22 mouse cellular contexts compared by ENCODE assay signal in genomic region chr6:145017508-145017907, GRCm38 (mm10). TPM values are rescaled to one million over a fixed set of nuclear protein-coding genes. Genes with fewer than 3 reads are reported as not detected.
DNase-seq lines count a peak whose midpoint lies in the region; ATAC-seq and TF ChIP-seq lines count a peak whose summit lies in the region.
"Had no signal": no experiment of that assay in that cellular context is flagged by ENCODE, and none has a peak within 500 bp of the region (broad histone marks: within the 10 kb centered on the region; RNA-seq: fewer than 3 reads in every experiment).

No protein-coding gene starts in this region.

- H3K9me3 ChIP-seq in liver, postnatal 0 days (ENCODE audit: low read length), result no peaks in the 10 kb centered on the region
- no peaks in the 10 kb centered on the region for H3K9me3 ChIP-seq in liver, embryonic 12.5 days (replicated peaks)
- H3K9me3 ChIP-seq in liver, embryonic 15.5 days (replicated peaks), result no peaks in the 10 kb centered on the region
- H3K9me3 ChIP-seq: embryonic facial prominence, embryonic 15.5 days; hindbrain, embryonic 13.5 days had no signal

- TF ChIP-seq CTCF in liver, postnatal 0 days (IDR thresholded peaks at IDR 0.05; ENCODE audit: low read depth), result no peak

- no peak for ATAC-seq in liver, postnatal 0 days
- ATAC-seq in liver, embryonic 12.5 days, result peak; percentile 81
- ATAC-seq in liver, embryonic 15.5 days (ENCODE audit: insufficient read depth), result peak; percentile 71
- ATAC-seq in megakaryocyte-erythroid progenitor cell, adult 5-6 weeks (replicated peaks; ENCODE audit: low FRiP score, low TSS enrichment, poor library complexity, severe bottlenecking), result peak; percentile 95
- ATAC-seq in granulocyte monocyte progenitor cell, adult 5-6 weeks (replicated peaks; ENCODE audit: poor library complexity, severe bottlenecking), result no peak
- ATAC-seq: activated CD4-positive, CD25-positive, alpha-beta regulatory T cell, adult 4 months; forebrain, embryonic 14.5 days; forebrain, postnatal 0 days had no signal

- DNase-seq in liver, result peak; percentile 22
- DNase-seq in liver, postnatal 0 days, result no peak
- DNase-seq in kidney, postnatal 4 days, result no peak
- DNase-seq in heart, adult 11 months, result no peak
- DNase-seq: adrenal gland, adult 8-10 months; adrenal gland, postnatal 25 days; cerebellum, adult 18-20 months; forebrain, postnatal 0 days; gastrocnemius, adult 2 months; gastrocnemius, postnatal 14 days had no signal

- no peak overlapping the region for H3K27ac ChIP-seq in liver, postnatal 0 days (ENCODE audit: low read depth)
- H3K27ac ChIP-seq in liver, embryonic 12.5 days, result no peak overlapping the region
- H3K27ac ChIP-seq in liver, embryonic 15.5 days (replicated peaks), result no peak overlapping the region
- H3K27ac ChIP-seq: embryonic facial prominence, embryonic 12.5 days; embryonic facial prominence, embryonic 15.5 days; gastrocnemius, adult 2 months; hindbrain, embryonic 10.5 days; hindbrain, embryonic 13.5 days; hindbrain, postnatal 0 days had no signal

- no peaks in the 10 kb centered on the region for H3K36me3 ChIP-seq in liver, postnatal 0 days (replicated peaks; ENCODE audit: insufficient read depth, low read length)
- no peaks in the 10 kb centered on the region for H3K36me3 ChIP-seq in liver, embryonic 12.5 days
- H3K36me3 ChIP-seq in liver, embryonic 15.5 days (replicated peaks), result no peaks in the 10 kb centered on the region
- H3K36me3 ChIP-seq: embryonic facial prominence, embryonic 15.5 days had no signal

- H3K4me2 ChIP-seq in liver, postnatal 0 days (ENCODE audit: low read depth, low read length), result no peak overlapping the region
- H3K4me2 ChIP-seq in liver, embryonic 12.5 days, result no peak overlapping the region
- no peak overlapping the region for H3K4me2 ChIP-seq in liver, embryonic 15.5 days
- H3K4me2 ChIP-seq: embryonic facial prominence, embryonic 12.5 days; embryonic facial prominence, embryonic 15.5 days; heart, embryonic 11.5 days; hindbrain, embryonic 13.5 days had no signal

- 52% methylated on average over 4 of the region's 4 CpGs for WGBS in liver, postnatal 0 days (ENCODE audit: insufficient replicate concordance)
- WGBS in liver, embryonic 12.5 days (ENCODE audit: insufficient replicate concordance), result 52% methylated on average over 4 of the region's 4 CpGs
- WGBS in liver, embryonic 15.5 days (ENCODE audit: insufficient replicate concordance), result 36% methylated on average over 4 of the region's 4 CpGs

- no peak overlapping the region for H3K9ac ChIP-seq in liver, postnatal 0 days (replicated peaks)
- H3K9ac ChIP-seq in liver, embryonic 12.5 days, result no peak overlapping the region
- no peak overlapping the region for H3K9ac ChIP-seq in liver, embryonic 15.5 days
- H3K9ac ChIP-seq: embryonic facial prominence, embryonic 12.5 days; embryonic facial prominence, embryonic 15.5 days; forebrain, postnatal 0 days; hindbrain, embryonic 13.5 days had no signal

- H3K4me3 ChIP-seq in liver, postnatal 0 days (ENCODE audit: low read depth, low read length), result no peak overlapping the region
- no peak overlapping the region for H3K4me3 ChIP-seq in liver, embryonic 12.5 days
- H3K4me3 ChIP-seq in liver, embryonic 15.5 days (replicated peaks), result no peak overlapping the region
- H3K4me3 ChIP-seq: embryonic facial prominence, embryonic 12.5 days; embryonic facial prominence, embryonic 15.5 days; gastrocnemius, adult 2 months; hindbrain, embryonic 10.5 days; hindbrain, embryonic 13.5 days had no signal

- no peaks in the 10 kb centered on the region for H3K4me1 ChIP-seq in liver, postnatal 0 days (ENCODE audit: insufficient read depth)
- H3K4me1 ChIP-seq in liver, embryonic 12.5 days, result peaks cover 14% of the 10 kb centered on the region; the same call in 1 of the 2 replicates
- H3K4me1 ChIP-seq in liver, embryonic 15.5 days (replicated peaks), result 0 out of 2 replicates have a peak, but pooled peaks cover 3% of the 10 kb centered on the region
- H3K4me1 ChIP-seq: embryonic facial prominence, embryonic 12.5 days; embryonic facial prominence, embryonic 15.5 days; hindbrain, embryonic 10.5 days; hindbrain, embryonic 13.5 days had no signal

- no peak for TF ChIP-seq EP300 in liver, postnatal 0 days (IDR thresholded peaks at IDR 0.05; ENCODE audit: low read depth)

- no peaks in the 10 kb centered on the region for H3K27me3 ChIP-seq in liver, postnatal 0 days (ENCODE audit: insufficient read depth, low read length)
- no peaks in the 10 kb centered on the region for H3K27me3 ChIP-seq in liver, embryonic 12.5 days (replicated peaks)
- no peaks in the 10 kb centered on the region for H3K27me3 ChIP-seq in liver, embryonic 15.5 days
- H3K27me3 ChIP-seq: embryonic facial prominence, embryonic 12.5 days; embryonic facial prominence, embryonic 15.5 days; hindbrain, embryonic 13.5 days had no signal

RNA-seq across cellular contexts. Expression of gene Bcat1, which starts 58.5 kb away (rescaled TPM):
- polyA plus RNA-seq in liver, postnatal 0 days (2015; fragmentation: Nextera tagmentation; extraction: Ambion mirVana), result 0.46 and 0.81 TPM in 2 replicates
- 0.93 and 1.5 TPM in 2 replicates for polyA plus RNA-seq in liver, embryonic 12.5 days (2016; fragmentation: Nextera tagmentation; extraction: Ambion mirVana)
- 0.94 and 1.3 TPM in 2 replicates for polyA plus RNA-seq in liver, embryonic 15.5 days (2015; fragmentation: Nextera tagmentation; extraction: Ambion mirVana)
- total RNA-seq in megakaryocyte-erythroid progenitor cell, adult 5-6 weeks (2014; fragmentation: Nextera tagmentation), result 2.7 TPM in 1 of 2 replicates, not detected in the other
- total RNA-seq in megakaryocyte-erythroid progenitor cell, adult 5-6 weeks (2017), result 0.47 TPM in 1 of 2 replicates, not detected in the other
- total RNA-seq in granulocyte monocyte progenitor cell, adult 5-6 weeks (2014; fragmentation: Nextera tagmentation), result 0.52 TPM in 1 of 2 replicates, not detected in the other
- total RNA-seq in granulocyte monocyte progenitor cell, adult 5-6 weeks (2017), result 2.1 and 7.0 TPM in 2 replicates

Comparison
In these comparisons a context has a peak if more than half of its experiments do, and no peak if none do; other contexts are left out.
1. ATAC-seq: peak in liver, embryonic 12.5 days (single experiment), liver, embryonic 15.5 days (single experiment) and megakaryocyte-erythroid progenitor cell, adult 5-6 weeks (single experiment); none in liver, postnatal 0 days (single experiment) and granulocyte monocyte progenitor cell, adult 5-6 weeks (single experiment).